Mouse (Mus musculus) adipocyte (in vitro differentiated cells): ENCODE results near the gene Rexo4.

Experiments used
- DNase-seq: peaks from one replicate; pipeline ENCODE4 v3.0.0-alpha.2; 2016; ENCODE audit warnings: low spot score

Gene Rexo4

DNA sequence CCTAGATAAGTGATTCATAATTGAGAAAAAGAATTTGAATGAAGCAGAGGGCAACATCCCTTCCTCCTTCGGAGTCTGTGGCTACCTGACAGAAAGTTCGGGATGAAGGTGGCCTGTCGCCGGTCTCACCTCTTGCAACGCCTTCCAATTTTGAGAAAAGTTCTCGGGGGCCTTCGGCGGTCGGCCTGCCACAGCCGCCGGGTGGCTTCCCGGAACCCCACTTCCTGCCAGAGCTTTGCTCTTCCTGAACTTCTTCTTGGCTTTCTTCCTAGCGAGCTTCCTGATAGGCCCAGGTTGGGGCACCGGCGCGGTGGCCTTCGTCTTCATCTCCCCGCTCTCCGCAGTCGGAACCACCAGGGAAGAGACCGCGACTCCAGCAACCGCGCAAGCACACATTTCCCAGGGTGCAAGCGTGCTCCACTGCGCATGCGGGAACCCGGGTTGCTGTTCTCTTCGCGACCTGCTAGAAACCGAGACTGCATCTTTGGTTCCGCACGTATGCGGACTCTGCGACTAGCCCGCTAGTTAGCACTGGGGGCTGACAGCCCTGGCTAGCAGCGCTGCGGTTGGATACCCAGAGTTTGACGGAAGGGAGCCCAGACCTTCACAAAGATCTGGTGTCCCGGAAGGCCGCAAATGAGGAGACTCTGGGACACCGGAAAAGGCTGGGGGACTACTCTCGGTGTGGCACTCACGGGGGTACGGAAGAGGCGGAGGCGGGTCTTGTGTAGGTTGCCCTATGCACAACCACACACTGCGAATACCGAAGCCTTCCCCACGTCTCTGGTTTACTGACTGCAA lies at the start of gene Rexo4:
TSS of gene Rexo4 (minus strand) at position 464 of the 801 bp plus-strand sequence.
- DNase-seq, result peak; percentile 95

DNA sequence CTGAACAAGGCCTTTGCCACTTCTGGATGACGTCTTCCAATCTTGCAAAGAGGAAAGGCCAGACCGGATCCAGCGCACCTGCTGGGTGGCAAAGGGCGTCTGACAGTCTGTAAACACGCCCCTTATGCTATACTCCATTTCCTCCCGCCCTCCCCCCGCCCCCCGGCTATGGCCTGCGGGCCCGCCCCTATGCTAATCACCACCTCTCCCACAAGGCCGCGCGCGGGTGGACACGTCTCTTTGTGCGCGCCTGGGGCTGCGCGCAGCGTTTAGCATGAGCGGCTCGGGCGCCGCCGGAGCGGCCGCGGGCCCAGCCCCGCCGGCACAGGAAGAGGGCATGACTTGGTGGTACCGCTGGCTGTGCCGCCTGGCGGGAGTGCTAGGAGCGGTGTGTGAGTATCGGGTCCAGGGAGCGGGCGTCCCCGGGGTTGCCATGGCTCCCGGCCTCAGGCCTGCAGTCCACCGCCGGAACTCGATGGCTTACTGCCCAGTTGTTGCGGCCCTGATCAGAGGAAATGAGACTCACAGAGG lies 45.6 kb upstream of the Rexo4 start, which contains the start of gene Cacfd1:
TSS of gene Cacfd1 (plus strand) at position 213 of the 531 bp plus-strand sequence.
- DNase-seq, result peak; percentile 83

DNA sequence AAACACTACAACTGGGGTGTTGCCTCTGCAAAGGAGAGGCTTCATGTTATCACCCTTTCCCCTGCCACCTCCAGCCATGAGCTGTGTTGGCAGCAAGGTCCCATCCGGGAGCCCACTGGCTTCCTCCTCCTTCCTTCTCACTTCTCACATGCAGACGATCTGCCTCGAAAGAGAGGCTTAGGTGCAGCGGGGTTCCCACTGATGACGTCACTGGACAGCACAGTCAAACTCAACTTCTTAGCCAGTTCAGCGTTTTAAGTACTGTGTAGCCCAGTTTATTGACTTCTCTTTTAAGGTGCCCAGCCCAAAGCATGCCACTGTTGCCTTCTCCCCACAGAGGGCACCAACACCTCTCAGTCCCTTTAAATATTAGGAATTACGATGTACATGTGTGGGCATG lies 43.5 kb upstream of the Rexo4 start:
- no peak for DNase-seq

DNA sequence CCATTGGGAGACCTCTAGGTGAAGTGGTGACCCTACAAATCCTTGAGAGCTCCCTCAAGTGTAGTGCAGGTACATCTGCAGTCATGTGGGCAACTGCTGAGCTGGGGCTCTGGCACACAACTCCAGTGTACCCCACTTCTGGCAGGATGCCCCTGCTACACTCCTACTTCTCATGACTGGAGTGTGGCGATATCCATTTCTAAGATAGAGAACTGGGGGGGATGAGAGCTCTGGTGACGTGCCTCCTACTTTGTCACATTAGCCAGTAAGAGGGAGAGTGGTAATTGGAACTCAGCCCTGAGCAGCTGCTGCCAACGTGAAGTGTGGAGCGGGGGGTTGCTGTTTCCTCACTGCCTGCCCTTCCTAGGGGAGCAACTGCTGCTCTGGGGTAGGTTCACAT lies 42.1 kb upstream of the Rexo4 start:
- DNase-seq, result no peak

DNA sequence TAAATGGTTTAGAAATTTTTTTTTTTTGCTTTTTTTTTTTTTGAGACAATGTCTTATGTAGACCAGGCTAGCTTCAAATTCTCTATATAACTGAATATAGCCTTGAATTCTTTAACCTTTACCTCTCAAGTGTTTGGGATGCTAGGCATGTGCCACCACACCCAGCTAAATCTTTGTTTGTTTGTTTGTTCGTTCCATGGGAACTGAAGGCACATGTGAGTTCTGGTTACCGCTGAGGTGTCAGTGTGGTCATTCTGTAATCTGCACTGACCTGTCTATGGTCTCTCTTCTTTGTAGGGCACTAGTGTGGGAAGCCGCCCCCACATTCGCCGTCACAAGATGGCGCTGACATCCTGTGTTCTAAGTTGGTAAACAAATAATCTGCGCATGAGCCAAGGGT lies 33.8 kb upstream of the Rexo4 start:
- no peak for DNase-seq

DNA sequence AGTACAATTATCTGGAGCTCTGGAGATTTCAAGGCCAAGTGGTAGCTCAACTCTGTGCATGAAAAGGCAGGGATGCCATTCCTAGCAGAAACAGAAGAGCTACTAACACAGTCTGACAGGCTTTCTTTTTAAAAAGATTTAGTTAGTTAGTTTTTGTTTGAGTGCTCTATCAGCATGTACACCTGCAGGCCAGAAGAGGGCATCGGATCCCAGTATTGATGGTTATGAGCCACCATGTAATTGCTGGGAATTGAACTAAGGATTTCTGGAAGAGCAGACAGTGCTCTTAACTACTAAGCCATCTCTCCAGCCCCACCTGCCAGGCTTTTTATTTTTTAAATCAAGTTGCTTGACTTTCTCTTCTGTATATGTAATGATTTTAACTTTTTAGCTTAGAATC lies 33.3 kb upstream of the Rexo4 start:
- DNase-seq, result no peak

DNA sequence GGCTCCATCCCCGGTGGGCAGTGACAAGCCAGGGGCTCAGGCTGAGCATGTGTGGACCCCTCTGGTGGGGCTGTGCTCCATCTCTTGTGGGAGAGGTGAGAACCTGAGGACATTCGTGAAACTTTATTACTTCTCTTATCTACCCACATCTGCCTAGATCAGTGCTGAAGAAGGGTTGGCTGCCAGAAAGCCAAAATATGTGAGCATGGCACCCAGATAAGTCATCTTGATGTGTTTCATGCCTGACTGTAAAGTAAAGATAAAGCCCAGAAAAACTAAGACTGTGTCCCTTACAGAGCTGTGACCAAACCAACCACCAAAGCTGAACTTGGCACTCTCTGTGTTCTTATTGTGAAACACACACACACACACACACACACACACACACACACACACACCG lies 29.8 kb upstream of the Rexo4 start:
- DNase-seq, result no peak

DNA sequence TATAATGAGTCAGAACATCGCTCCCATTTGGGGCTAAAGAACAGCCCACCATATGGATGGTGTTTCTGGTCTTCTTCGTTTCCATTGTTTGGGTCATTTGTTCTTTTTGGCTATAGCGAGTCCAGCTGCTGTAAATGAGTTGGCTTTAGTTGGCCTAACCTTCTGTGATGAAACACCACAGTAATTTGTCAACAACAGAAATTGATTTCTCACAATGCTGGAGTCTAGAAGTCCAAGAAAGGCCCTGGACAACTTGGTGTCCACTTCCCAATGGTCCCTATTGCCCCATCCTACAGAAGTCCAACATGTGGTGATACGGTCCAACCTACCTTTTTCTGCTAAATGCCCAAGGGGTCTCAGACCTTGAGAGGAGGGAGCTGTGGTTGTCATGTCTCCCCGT lies 20.5 kb upstream of the Rexo4 start:
- DNase-seq, result no peak

DNA sequence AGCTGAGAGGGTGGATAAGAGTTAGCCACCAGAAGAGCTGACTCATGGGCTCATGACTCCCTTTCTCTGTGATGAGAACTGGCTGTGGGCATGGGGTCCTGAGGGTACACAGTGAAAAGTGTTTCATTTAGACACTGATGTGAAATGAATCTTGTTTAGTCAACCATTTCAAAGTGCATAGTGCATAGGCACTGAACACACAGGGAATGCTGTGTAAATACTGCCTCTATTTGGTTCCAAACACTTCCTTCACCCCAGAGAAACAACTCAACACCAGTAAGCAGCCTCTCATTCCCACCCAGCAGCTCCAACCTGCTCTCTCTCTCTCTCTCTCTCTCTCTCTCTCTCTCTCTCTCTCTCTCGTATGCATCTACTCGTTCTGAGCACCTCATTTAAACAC lies 20.0 kb upstream of the Rexo4 start:
- DNase-seq, result no peak

DNA sequence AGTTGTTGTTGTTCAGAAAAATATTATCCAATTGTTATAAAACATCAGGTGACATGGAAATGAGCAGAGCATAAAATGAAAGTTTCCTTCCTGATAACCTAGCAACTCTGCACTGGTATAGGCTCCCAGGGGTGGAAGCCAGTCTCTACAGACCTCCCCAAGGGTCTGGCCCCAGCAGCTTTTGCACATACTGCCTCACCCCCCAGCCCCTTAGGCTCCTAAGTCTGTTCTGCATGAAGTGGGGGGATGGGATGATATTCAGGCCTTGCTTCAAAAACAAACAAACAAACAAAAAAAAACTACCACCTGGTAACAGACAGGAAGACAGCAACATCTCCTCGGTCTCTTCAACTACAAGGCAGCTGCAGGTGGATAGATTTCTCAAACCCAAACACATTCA lies 16.2 kb upstream of the Rexo4 start:
- no peak for DNase-seq

DNA sequence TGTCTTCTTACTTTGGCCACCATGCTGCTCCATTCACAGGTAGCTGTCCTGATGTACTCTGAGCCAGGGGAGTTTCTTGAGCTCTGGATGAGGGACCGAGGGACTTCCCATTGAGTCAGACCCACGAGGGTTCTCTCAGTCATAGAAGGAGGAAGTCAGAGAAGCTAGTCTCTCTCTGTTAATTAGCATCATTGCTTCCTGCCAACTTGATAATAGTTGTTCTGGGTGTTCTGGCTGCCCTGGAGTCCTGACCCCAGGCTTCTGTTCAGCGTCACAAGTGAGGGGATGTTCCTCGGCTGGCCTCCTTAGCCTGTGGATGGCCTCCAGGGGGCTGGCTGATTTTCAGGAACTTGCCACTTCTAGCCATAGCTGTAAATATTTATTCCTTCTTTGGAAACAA lies 9.8 kb upstream of the Rexo4 start:
- no peak for DNase-seq

DNA sequence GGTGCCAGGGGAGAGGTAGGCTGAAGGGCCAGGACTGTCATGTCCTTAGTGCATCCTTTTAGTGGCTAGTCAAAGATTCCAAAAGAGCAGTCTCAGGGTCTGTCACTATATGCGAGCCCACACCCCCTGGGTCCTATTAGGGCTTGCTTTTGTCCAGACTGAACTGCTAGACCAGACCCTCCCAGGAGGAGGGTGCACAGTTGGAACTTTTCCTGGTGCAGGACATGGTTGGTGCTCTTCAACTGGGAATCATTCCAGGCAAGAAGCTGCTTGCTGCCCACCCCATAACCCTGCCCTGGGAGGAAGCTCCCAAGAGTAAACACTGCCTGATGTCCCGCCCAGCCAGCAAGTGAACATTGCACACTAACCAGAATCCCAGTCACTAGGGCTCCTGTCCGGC lies 8.9 kb upstream of the Rexo4 start, which contains the start of gene Adamts13:
TSS of gene Adamts13 (plus strand) at position 301 of the 400 bp plus-strand sequence.
- no peak for DNase-seq

DNA sequence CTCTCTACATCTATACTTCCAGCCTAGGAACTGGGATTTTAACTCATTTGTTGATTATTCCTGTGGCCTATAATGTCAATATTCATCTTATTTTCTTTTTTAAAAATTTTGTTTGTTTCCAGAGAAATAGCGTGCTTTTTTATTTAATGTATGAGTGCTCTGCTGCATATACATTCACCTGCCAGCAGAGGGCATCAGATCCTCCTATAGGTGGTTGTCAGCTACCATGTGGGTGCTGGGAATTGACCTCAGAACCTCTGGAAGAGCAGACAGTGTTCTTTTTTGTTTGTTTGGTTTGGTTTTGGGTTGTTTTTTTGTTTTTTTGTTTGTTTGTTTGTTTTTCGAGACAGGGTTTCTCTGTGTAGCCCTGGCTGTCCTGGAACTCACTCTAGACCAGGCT lies 3.1 kb upstream of the Rexo4 start:
- DNase-seq, result no peak

DNA sequence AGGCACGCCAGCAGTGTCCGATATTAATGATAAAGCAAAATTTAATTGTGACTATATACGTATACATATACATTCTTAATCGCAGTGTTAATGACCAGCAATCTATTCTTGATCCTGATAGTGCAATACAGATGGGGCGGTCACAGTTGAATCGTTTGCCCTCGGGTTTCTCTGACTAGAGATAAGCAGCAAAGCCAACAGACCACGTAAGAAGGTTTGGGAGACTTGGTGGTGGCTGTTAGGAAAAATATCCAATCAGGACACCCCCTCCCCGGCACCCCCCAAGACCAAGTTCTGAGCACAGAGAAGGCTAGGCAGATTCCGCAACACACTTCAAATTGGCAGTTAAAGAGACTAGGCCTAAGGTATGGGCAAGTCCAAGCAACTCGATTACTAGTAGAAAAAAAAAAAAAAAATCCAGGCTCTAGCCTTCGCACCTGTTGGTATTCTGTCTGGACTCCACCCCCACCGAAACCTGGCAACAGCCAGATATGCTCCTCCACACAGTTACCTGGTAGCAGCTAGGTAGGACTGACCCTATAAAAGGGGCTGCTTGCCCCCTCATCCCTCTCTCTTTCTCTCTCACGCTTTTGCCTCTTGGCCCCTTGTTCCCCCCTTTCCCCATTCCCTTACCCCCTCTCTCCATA lies 661 bp upstream of the Rexo4 start:
- no peak for DNase-seq

DNA sequence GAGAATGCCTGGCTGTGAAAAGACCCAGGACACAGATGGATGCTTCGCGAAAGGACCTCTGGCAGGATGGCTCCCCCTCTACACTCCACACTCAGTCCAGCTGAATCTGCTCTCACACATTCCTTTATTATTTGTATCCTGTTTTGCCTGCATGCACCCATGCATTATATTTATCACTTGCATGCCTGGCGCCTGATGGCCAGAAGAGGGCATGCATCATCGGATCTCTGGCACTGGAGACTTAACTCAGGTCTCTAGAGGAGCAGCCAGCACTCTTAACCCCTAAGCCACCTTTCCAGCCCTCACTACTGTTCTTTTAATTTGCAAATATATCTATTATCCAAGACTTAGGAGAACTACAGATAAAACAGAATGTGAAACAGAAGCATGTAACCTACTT lies 3.4 kb downstream of the Rexo4 start:
- no peak for DNase-seq

DNA sequence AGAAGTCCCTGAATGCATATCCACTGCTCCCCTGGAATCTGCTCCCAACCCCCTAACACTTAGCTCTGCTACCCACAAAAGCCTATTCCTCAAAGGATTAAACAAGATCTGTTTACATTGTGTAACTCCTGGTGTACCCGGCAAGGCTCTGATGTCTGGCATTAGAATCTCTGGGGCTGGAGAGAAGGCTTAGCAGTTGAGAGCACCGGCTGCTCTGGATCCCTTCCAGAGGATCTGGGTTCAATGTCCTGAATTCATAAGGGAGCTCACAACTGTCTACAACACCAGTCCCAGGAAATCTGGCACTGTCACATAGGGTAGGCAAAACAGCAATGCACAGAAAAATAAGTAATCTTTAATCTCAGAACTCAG lies 6.7 kb downstream of the Rexo4 start:
- no peak for DNase-seq

DNA sequence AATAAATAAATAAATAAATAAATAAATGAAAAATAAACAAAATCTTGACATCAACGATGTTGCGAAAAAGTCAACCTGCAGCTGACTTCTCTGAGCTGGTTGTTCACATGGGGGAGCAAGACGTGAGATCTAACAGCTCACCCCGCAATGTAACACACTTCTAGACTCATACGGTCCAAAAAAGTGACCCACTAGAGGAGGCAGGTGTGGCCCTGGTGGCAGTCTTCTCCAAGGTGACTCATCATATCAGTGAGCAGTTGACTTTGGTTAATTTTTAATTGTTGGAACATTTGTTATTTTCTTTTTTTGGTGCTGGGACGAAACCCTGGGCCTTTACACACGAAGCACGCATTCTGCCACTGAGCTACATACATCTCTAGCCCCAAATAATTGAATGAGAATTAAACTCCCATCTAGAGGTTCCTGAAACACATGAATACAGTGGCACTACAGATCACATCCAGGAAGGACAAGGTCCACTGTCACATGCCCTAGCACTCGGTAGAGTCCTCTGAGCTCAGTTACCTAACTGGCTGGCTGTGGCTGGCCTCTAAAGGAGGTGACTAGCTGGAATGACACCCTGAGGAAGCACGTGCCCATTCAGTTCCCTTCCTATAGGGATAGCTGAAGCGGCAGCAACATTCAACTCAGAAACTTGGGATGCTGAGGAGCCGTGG lies 7.2 kb downstream of the Rexo4 start:
- DNase-seq, result no peak

DNA sequence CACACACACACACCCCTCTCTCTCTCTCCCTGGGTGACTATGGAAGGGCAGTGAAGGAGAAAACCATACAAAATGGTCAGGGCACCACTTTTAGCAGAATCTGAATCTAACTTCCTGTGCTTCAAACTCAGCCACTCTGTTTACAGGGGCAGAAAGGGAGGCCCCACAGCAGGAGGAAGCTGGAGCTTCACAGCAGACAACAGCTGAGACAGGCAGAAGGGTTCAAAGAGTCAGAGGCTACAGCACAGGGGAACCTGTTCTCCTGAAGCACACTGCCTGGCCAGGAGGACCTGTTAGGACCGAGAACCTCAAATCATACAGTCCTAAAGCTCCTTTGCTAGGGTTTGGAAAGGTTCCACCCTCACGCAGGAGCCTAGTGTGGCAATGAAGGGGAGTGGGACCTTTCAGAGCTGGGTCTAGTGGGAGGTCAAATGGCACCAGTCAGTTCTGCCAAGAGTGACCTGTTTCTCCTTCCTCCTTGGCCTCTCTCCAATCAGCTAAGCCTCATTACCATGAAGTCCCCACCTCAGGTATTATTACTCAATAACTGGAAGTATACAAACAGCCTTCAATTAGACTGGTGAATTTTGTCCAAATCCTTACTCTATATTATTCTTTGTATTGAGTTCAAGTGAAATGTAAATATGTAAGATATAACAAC lies 9.3 kb downstream of the Rexo4 start:
- no peak for DNase-seq

DNA sequence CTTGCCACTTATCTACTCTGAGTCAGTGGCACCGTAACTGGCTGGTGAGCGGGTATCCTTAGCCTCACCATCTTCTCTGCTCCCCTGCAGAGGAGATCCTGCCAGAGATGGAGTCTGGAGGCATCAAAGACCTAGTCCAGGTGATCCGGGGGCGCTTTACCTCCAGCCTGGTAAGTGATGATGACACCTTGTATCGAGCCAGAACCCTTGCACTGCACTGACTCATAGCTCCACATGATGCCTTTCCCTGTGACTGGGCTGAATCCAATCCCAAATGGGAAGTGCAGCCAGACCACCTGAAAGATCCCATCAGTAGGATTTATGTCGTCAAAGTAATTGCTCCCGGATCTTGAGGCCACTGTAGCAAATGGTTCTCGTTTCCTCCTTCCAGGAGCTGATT lies 11.3 kb downstream of the Rexo4 start:
- DNase-seq, result no peak

DNA sequence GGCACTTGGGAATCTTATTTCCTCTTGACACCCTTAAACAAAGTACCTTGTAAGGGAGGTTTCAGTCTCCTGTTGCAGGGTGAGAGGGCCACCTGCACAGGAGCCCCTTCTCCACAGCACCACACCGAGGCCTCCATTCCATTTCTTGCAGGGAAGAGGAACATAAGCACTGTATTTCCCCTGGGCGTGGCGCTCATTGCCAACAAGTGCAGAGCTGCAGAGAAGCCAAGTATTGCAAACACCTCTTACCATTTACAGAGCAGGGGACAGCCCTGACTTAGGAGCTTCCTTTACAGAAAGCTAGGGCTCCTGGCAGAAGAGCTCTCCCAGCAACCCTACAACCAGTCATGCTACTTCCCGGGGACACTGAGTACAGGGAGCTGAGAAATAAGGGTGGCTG lies 12.0 kb downstream of the Rexo4 start:
- DNase-seq, result no peak

DNA sequence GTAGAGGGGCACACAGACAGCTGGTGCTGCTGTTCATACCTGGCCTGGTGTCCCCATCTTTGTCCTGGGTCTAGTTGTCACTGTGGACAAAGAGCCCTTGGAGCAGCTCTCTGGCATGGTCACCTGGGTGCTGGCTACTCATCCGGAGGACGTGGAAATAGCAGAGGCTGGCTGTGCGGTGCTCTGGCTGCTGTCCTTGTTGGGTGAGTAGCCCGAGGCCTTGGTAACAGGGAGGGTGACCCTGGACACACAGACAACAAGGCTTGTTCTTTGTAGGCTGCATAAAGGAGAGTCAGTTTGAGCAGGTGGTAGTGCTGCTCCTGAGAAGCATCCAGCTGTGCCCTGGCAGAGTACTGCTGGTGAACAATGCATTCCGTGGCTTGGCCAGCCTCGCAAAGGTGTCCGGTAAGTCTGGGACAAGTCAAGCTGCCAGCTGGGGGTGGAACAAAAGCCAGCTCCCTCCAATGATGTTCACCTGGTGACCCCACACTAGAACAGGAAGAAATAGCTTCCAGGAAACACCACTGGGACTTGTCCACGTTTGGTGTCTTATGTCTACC lies 12.8 kb downstream of the Rexo4 start:
- DNase-seq, result no peak

DNA sequence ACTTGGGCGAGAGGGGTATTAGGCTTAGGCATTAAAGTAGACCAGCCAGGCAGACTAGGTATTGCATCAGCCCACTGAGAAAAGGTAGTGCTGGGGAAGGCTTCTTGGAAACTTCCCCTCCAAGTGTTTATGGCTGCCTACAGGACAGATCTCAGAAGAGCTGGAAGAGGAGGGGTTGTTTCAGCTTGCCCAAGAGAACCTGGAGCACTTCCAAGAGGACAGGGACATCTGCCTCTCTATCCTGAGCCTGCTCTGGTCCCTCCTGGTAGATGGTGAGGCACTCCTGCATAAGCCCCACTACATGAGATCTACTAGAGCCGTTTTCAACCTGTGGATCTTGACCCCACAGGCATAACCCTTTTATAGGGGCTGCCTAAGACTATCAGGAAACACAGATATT lies 13.8 kb downstream of the Rexo4 start:
- DNase-seq, result no peak
